Mouse (Mus musculus) left cerebral cortex, adult 18-20 months (tissue): ENCODE data around the gene Gtf2ird1. TPM values are rescaled to one million over a fixed set of nuclear protein-coding genes. Genes with fewer than 3 reads are reported as not detected.
A peak's percentile ranks its signal among the peaks of the same experiment; 100 is the strongest.

Source experiments
- DNase-seq, 2 experiments: peaks; one replicate each; pipeline ENCODE4 v3.0.0; 2021 to 2022; ENCODE audit warnings: low spot score in 2 of 2, mixed read lengths in 1 of 2
- total RNA-seq, 2 experiments: library from RNA; stranded (reverse); gene quantifications; 2 replicates each; pipeline ENCODE4 v1.2.3; 2021

Gene Gtf2ird1
- total RNA-seq, 2 experiments from 2014 or later = 37.4 to 56.6 TPM

DNA sequence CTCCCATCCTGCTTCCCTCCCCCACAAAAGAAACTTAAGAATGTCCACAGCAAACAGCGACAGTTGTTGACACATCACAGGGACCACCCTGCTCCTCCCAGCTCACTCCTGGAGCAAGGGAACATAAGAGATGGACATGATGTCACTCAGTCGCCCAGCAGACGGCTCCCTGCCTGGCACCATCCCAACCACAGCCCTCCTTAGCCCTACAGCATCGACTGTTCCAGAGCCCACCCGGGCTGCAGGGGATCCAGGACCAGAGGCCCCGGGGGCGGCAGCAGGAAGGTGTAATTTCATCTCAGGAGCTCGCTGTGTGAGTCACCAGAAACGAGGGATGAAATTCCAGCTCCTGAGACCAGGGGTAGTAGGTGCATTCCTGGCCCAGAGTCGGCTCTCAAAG lies 10.6 kb downstream of the Gtf2ird1 start:
- no peak for DNase-seq

DNA sequence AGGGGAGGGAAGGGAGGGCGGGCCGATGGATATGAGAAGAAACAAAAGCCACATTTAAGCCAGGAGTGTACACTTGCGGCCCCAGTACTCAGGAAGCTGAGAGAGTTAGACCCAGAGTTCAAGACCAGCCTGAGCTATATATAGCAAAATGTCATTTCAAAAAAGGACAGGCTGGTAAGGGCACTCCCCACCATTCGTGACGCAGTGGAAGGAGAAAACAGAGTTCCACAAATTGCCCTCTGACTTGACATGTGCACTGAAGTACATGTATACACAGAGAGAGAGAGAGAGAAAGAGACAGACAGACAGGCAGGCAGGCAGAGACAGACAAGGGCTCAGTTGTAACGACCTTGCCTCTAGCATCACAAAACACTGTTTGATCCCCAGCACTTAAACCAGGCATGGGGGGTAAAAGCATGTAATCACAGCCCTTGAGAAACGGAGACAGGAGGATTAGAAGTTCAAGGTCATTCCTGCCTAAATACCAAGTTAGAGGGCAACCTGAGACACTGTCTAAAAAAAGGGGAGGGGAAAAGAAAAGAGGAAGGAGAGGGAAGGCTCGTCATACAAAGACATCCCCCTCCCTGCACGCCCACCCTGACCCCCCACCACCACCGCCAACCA lies 11.2 kb downstream of the Gtf2ird1 start:
- DNase-seq = no peak

GRCm38 (mm10) chr5:134444473-134444872 lies 12.0 kb downstream of the Gtf2ird1 start:
- no peak for DNase-seq

- DNase-seq = no peak
Observed at GRCm38 (mm10) chr5:134442066-134442465, 14.4 kb downstream of the Gtf2ird1 start.

GRCm38 (mm10) chr5:134441105-134441504 lies 15.4 kb downstream of the Gtf2ird1 start:
- DNase-seq = no peak

DNA sequence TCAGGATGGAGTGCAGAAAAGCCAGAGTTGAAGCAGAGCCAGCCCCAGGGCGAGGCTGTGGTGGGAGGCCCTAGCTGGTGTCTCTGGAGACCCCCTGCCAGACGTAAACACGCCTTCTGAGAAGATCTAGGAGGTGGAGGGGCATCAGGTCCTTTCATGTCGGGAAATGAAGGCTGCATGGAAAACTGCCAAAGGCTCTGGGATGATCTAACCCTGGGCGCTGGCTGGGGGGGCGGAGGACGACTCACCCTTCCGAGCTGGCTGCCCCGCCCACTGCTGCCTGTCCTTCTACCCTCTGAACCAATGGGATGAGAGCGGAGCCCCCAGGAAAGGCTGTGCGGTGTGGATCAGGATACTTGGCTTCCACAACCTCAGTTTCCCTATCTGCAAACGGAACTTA lies 16.4 kb downstream of the Gtf2ird1 start:
- DNase-seq = no peak

GRCm38 (mm10) chr5:134439481-134439880 lies 17.0 kb downstream of the Gtf2ird1 start:
- no peak for DNase-seq

DNA sequence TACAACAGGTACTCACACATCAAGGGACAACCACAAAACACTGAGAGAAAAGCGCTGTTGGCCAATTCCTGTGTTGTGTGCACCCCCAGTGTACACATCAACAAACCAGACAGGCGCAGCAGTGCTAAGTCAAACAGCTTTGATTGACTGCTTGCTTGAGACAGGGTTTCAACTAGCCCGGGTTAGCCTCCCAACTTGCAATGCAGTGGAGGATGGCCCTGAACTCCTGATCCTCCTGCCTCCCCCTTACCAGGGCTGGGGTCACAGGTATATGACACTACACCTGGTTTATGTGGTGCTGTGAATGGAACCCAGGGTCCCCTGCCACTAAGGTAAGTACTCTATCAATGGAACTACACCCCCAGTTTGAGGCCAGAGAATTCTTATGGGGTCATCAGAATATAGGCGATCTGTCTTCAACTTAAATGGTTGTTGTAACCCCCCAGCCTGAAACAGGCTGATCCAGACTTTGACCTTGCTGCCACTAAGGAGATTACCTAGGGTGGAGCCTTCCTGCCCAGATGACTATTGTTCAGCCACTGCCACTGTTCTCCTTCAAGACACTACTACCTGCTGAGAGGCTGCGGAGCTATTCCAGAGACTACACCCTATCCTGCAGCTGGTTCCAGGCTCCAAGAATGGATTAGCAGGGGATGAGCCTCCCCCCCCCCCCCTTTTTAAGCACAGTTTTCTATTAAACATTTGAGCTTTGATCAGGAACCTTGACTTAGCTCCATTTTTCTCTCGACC lies 17.7 kb downstream of the Gtf2ird1 start:
- no peak for DNase-seq

- DNase-seq = peak; percentile 12 to 16
Observed at GRCm38 (mm10) chr5:134437459-134437827, 19.1 kb downstream of the Gtf2ird1 start.

DNA sequence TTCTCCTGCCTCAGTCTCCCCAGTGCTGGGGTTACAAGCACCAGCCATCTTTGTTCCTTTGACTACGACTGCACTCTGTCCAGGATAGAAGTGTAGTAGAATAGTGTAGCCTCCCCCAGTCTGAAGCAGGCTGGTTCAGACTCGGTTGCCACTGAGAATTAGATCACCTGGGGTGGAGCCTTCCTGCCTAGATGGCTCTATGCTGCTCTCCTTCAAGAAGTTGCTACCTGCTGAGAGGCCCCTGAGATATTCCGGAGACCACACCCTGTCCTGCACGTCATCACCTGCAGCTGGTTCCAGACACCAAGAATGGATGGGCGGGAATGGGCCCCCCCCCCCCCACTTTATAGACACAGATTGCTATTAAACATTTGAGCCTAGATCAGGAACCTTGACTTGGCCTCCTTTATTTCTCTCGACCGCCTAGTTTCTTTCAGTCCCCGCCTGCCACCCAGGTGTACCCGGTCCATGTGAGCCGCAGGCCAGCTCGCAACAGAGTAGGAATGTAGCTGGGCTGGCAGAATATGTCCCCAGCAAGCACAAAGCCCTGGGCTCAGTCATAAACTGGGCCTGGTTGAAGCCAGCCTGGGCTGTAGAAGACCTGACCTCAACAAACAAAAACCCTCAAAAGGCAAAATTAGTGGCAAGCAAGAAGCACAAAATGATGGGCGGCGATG lies 19.6 kb downstream of the Gtf2ird1 start:
- no peak for DNase-seq

GRCm38 (mm10) chr5:134435836-134436331 lies 20.6 kb downstream of the Gtf2ird1 start:
- DNase-seq = peak in 1 of 2 experiments; percentile 15

DNA sequence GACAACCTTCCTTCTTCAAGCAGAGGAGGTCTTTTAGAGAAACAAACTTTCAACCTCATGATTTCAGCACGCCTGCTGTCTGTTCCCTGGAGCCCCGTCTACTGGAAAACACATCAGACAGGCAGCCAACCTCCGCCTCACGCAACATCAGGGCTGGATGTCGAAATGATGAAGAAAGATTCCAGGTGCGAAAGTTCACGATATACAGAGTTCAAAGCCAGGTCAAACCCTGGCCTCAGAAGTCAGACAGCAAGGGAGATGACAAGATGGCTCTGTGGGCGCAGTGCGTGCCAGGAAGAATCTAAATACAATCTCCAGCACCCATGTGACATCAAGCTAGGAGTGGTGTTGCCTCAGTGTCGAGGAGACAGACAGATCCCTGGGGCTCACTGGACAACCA lies 23.4 kb downstream of the Gtf2ird1 start:
- no peak for DNase-seq

DNA sequence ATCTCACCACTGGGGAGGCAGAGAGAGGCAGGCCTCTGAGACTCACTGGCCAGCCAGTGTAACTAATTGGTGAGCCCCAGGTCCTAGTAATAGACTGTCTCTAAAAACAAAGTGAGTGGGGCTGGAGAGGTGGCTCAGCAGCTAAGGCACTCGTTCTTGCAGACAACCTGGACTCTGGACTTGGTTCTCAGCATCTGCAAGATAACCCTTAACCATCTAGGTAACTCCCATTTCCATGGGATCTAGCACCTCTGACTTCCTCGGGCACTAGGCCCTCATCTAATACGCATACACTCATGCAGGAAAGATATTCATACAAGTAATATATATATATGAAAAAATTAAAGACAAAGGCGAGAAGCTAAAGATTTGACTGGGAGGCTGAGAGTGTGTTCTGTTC lies 26.4 kb downstream of the Gtf2ird1 start:
- DNase-seq = no peak

- DNase-seq = peak; percentile 80 to 90
Observed at GRCm38 (mm10) chr5:134427664-134428063, 28.9 kb downstream of the Gtf2ird1 start.

GRCm38 (mm10) chr5:134425601-134426000 lies 30.9 kb downstream of the Gtf2ird1 start:
- DNase-seq = no peak

DNA sequence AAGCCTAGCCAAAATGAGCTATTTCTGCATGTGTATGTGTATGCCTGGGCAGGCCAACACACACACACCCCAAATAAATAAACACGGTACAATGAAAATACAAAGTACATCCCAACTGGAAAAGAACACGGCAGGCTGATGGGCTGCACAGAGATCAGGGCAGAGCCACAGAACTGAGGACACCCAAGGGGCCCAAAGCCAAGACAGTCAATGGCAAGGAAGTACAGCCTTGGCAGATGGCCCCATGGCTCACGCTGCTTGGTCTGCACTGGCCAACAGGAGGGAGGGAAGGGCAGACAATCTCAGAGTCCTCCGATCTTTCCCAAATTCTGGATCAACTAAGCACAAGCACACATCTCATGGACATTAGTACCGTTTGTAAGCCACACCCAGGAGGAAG lies 32.6 kb downstream of the Gtf2ird1 start:
- DNase-seq = peak in 1 of 2 experiments; percentile 9

DNA sequence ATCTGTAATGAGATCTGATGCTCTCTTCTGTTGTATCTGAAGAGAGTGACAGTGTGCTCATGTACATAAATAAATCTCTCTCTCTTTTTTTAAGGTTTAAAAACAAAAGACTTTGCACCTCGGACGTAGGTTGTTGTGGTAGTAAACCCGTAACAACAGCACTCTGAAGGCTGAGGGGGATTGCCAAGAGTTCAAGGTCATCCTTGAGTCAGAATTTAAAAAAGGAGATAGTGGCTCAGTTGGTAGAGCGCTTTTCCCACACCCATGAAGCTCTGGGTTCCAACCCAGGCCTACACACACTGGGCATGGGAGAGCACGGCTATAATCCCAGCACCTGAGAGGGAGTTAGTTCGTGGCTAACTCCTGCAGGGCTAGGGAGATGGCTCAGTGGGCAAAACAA lies 33.1 kb downstream of the Gtf2ird1 start:
- no peak for DNase-seq

DNA sequence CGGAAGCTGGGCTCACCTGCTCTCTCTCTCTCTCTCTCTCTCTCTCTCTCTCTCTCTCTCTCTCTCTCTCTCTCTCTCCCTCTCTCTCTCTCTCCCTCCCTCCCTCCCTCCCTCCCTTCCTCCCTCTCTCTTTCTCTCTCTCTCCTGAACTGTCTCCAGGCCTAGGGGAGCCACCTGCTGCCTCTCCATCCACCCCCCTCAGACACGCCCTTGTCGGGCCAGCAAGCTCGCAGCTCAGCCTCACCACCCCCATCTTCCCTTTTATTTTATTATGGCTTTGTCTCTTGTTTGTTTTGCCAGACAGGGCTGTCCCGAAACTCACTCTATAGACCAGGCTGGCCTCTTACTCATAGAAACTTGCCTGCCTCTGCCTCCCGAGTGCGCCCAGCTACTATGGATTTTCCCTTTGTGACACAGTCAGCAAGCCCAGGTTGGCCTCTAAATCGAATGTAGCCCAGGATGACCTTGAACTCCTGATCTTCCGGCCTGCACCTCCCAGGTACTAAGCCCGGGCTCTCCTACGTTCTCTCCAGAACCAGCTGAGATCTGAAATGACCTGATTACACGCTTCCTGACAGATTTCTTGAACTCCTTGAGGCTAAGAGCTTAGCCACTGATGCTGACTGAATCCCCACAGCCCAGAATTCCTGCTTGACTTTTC lies 34.1 kb downstream of the Gtf2ird1 start:
- DNase-seq = no peak

GRCm38 (mm10) chr5:134421061-134421460 lies 35.5 kb downstream of the Gtf2ird1 start:
- DNase-seq = no peak

DNA sequence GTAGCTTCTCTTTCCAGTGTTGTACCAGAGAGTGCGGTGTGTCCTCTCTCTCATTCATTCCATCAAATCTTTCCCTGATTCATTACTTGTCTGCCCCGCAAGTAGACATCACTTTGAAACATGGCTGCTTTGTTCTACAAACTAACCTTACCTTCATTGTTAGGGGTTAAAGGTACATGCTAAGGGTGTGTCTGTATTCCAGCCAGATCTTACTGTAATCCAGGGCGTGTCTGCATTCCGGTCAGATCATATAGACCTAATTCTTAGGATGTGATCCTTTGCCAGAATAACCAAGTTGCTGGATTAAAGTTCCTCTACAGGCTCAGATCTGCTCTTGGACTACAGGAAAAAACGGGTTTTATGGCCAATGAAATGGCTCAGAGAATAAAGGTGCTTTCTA lies 36.8 kb downstream of the Gtf2ird1 start:
- no peak for DNase-seq

GRCm38 (mm10) chr5:134418315-134419074 lies 38.0 kb downstream of the Gtf2ird1 start:
- no peak for DNase-seq
